Mouse (Mus musculus): ENCODE results near the gene Oasl2.

Gene Oasl2

GRCm38 (mm10) chr5:114897374-114897793, 648 bp downstream of the Oasl2 start:
- CTCF ChIA-PET, result interaction anchor here in 3 of 4 experiments (0.6 to 1.3 kb wide), 4 partner anchors 22 to 893 kb away, joined by 3 to 5 read pairs (median 4); no protein-coding TSS in a partner anchor
- POLR2A ChIA-PET, result interaction anchor here (0.7 to 1.5 kb wide), 8 partner anchors 8 to 139 kb away, joined by 3 to 6 read pairs (median 3); no protein-coding TSS in a partner anchor

GRCm38 (mm10) chr5:114898857-114899256, 2.1 kb downstream of the Oasl2 start:
- ChIA-PET CTCF (interaction anchor here in 3 of 4 experiments (0.5 to 1.7 kb wide), 5 partner anchors 9 to 294 kb away, joined by 3 to 4 read pairs (median 4); no protein-coding TSS in a partner anchor), POLR2A (interaction anchor here in 2 of 4 experiments (0.5 to 1.6 kb wide), 5 partner anchors 9 to 303 kb away, joined by 3 to 6 read pairs (median 3); partner anchors contain the start of gene Gm9936 (in 1 of the 2))

- POLR2A ChIA-PET, result interaction anchor here in 3 of 4 experiments (0.6 to 1.4 kb wide), 8 partner anchors 12 to 311 kb away, joined by 3 to 5 read pairs (median 4); partner anchors contain the start of gene Ankrd13a (in 1 of the 3)
- CTCF ChIA-PET, result interaction anchor here (0.5 to 1.6 kb wide), 36 partner anchors 30 to 759 kb away, joined by 3 to 15 read pairs (median 4); partner anchors contain the start of genes 2210016L21Rik (in 2 of the 4), Gltp (in 2 of the 4), Acads (in 1 of the 4) and Gm9936 (in 1 of the 4)
These were observed 5.7 kb downstream of the Oasl2 start for GRCm38 (mm10) chr5:114902413-114902812.

- CTCF ChIA-PET, result interaction anchor here (0.6 to 1.3 kb wide), 11 partner anchors 10 to 1568 kb away, joined by 3 to 7 read pairs (median 3); partner anchors contain the start of genes 2210016L21Rik (in 1 of the 4) and Cabp1 (in 1 of the 4)
- POLR2A ChIA-PET, result interaction anchor here in 3 of 4 experiments (0.6 to 1.6 kb wide), 18 partner anchors 9 to 784 kb away, joined by 3 to 8 read pairs (median 3); partner anchors contain the start of gene 2210016L21Rik (in 1 of the 3)
These were observed 12.0 kb downstream of the Oasl2 start for GRCm38 (mm10) chr5:114908598-114909305.

- ChIA-PET CTCF (no interaction called here), POLR2A (interaction anchor here in 1 of 4 experiments (1.5 kb wide), 1 partner anchor 28 kb away, joined by 3 read pairs; the partner anchor contains the start of gene 2210016L21Rik)
These were observed 16.9 kb downstream of the Oasl2 start for GRCm38 (mm10) chr5:114913686-114914085.

- ChIA-PET CTCF (interaction anchor here in 1 of 4 experiments (0.9 kb wide), 1 partner anchor 64 kb away, joined by 3 read pairs; no protein-coding TSS in a partner anchor), POLR2A (interaction anchor here in 1 of 4 experiments (0.7 to 1.1 kb wide), 4 partner anchors 10 to 27 kb away, joined by 3 read pairs; partner anchors contain the start of gene 2210016L21Rik)
These were observed 18.1 kb downstream of the Oasl2 start for GRCm38 (mm10) chr5:114914855-114915254.

GRCm38 (mm10) chr5:114915854-114916253, 19.1 kb downstream of the Oasl2 start:
- ChIA-PET CTCF (no interaction called here), POLR2A (no interaction called here)

- POLR2A ChIA-PET, result interaction anchor here in 2 of 4 experiments (0.7 kb wide), 2 partner anchors 19 to 666 kb away, joined by 3 to 4 read pairs; no protein-coding TSS in a partner anchor
- CTCF ChIA-PET, result interaction anchor here in 2 of 4 experiments (0.7 kb wide), 2 partner anchors 309 to 593 kb away, joined by 3 to 5 read pairs; no protein-coding TSS in a partner anchor
These were observed 20.0 kb downstream of the Oasl2 start for GRCm38 (mm10) chr5:114916777-114917176.

GRCm38 (mm10) chr5:114917357-114917756, 20.6 kb downstream of the Oasl2 start:
- CTCF ChIA-PET, result interaction anchor here in 2 of 4 experiments (0.7 kb wide), 4 partner anchors 227 to 593 kb away, joined by 3 to 5 read pairs (median 3); partner anchors contain the start of gene Gltp (in 1 of the 2)
- POLR2A ChIA-PET, result interaction anchor here in 2 of 4 experiments (0.7 kb wide), 2 partner anchors 18 to 665 kb away, joined by 3 to 4 read pairs; no protein-coding TSS in a partner anchor

GRCm38 (mm10) chr5:114921551-114922365, 25.0 kb downstream of the Oasl2 start:
- CTCF ChIA-PET, result interaction anchor here in 3 of 4 experiments (0.6 to 1.4 kb wide), 3 partner anchors 13 to 57 kb away, joined by 3 to 4 read pairs (median 3); no protein-coding TSS in a partner anchor
- POLR2A ChIA-PET, result interaction anchor here in 2 of 4 experiments (0.7 to 1.5 kb wide), 5 partner anchors 9 to 104 kb away, joined by 3 read pairs; no protein-coding TSS in a partner anchor

- ChIA-PET CTCF (no interaction called here), POLR2A (interaction anchor here in 1 of 4 experiments (0.7 kb wide), 1 partner anchor 8 kb away, joined by 3 read pairs; no protein-coding TSS in a partner anchor)
These were observed 25.6 kb downstream of the Oasl2 start for GRCm38 (mm10) chr5:114922366-114922731.

GRCm38 (mm10) chr5:114922998-114923473, 26.3 kb downstream of the Oasl2 start, which contains the start of gene Oasl1:
TSS of gene Oasl1 (plus strand) at chr5:114923240.
- ChIA-PET CTCF (interaction anchor here in 2 of 4 experiments (0.6 to 0.7 kb wide), 2 partner anchors 378 to 608 kb away, joined by 3 read pairs; no protein-coding TSS in a partner anchor), POLR2A (interaction anchor here in 3 of 4 experiments (0.6 to 1.9 kb wide), 7 partner anchors 9 to 45 kb away, joined by 3 to 5 read pairs (median 4); partner anchors contain the start of gene 2210016L21Rik (in 2 of the 3))

- POLR2A ChIA-PET, result interaction anchor here (0.6 to 1.0 kb wide), 5 partner anchors 16 to 354 kb away, joined by 3 to 4 read pairs (median 3); partner anchors contain the start of gene 2210016L21Rik (in 1 of the 4)
- CTCF ChIA-PET, result no interaction called here
These were observed 29.5 kb downstream of the Oasl2 start for GRCm38 (mm10) chr5:114926153-114926684.

GRCm38 (mm10) chr5:114926753-114927152, 30.0 kb downstream of the Oasl2 start:
- ChIA-PET POLR2A (interaction anchor here in 3 of 4 experiments (0.6 to 1.0 kb wide), 4 partner anchors 16 to 278 kb away, joined by 3 to 4 read pairs (median 3); partner anchors contain the start of gene 2210016L21Rik (in 1 of the 3)), CTCF (no interaction called here)

GRCm38 (mm10) chr5:114931626-114932025, 34.9 kb downstream of the Oasl2 start:
- ChIA-PET POLR2A (interaction anchor here in 3 of 4 experiments (0.6 to 2.3 kb wide), 18 partner anchors 8 to 141 kb away, joined by 3 to 15 read pairs (median 3); partner anchors contain the start of genes 2210016L21Rik (in 2 of the 3), Oasl1 (in 2 of the 3) and Hnf1a (in 1 of the 3)), CTCF (interaction anchor here in 3 of 4 experiments (0.6 to 1.8 kb wide), 6 partner anchors 10 to 327 kb away, joined by 3 to 5 read pairs (median 4); partner anchors contain the start of gene 2210016L21Rik (in 2 of the 3))

GRCm38 (mm10) chr5:114933206-114933605, 36.5 kb downstream of the Oasl2 start:
- ChIA-PET POLR2A (interaction anchor here in 1 of 4 experiments (0.5 kb wide), 1 partner anchor 11 kb away, joined by 3 read pairs; no protein-coding TSS in a partner anchor), CTCF (interaction anchor here in 1 of 4 experiments (1.8 kb wide), 1 partner anchor 9 kb away, joined by 5 read pairs; the partner anchor contains the start of gene 2210016L21Rik)
